Mouse (Mus musculus): ENCODE results near the gene Ddit4l. TPM values are rescaled to one million over a fixed set of nuclear protein-coding genes. Genes with fewer than 3 reads are reported as not detected.
"Not testable (repeated sequence)": the region's sequence is repeated elsewhere in the genome, so short reads cannot be mapped to it uniquely, and the experiment has no call there.

The Ddit4l gene
- polyA plus RNA-seq (2015; fragmentation: Nextera tagmentation; extraction: Ambion mirVana), result 6.5 and 7.7 TPM in 2 replicates

DNA sequence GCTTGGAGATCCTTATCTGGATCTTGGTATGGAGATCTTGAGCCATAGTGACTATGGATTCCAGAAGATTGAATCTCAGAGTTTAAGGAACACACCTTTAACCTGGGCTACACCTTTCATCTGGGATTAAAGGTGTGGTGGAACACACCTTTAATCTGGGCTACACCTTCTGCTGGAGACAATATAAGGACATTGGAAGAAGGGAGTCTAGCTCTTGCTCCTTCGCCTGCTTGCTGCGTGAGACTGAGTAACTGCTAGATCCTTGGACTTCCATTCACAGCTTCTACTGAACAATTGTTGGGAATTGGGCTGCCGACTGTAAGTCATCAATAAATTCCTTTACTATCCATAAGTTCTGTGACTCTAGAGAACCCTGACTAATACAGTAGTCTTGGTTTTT lies at the start of gene Ddit4l:
Gene Ddit4l, plus strand, starts transcription at position 301 of the 400 bp plus-strand sequence.
- 98% methylated on average over 3 of the region's 3 CpGs for WGBS

DNA sequence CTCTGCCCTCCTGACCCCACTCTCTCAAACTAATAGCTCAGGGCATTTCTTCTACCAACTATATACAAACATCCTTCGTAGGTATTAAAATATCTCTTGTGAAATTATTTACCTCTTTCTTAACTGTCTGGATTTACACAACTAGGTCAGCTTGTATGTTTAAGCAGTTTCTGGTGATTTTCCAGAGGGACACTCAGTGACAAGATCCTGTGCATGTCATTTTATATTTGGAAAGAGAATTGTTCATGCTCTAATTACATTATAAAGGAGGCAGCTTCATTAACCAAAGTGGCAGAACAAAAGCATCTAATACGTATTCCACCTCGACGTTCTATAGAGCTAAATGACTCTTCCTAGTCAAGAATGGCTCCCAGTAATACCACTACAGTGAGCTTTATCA lies 45.3 kb upstream of the Ddit4l start:
- H3K36me3 ChIP-seq (ENCODE audit: control insufficient read depth, insufficient read depth, low read length), result no peaks in the 10 kb centered on the region
- no peak overlapping the region for H3K4me2 ChIP-seq (ENCODE audit: low read length)
- no peak overlapping the region for H3K27ac ChIP-seq (ENCODE audit: low read length)
- no peaks in the 10 kb centered on the region for H3K9me3 ChIP-seq (replicated peaks; ENCODE audit: control insufficient read depth, low read length, poor library complexity, severe bottlenecking)
- ATAC-seq, result no peak
- 76% methylated on average over 4 of the region's 4 CpGs for WGBS
- H3K4me1 ChIP-seq (ENCODE audit: control insufficient read depth, insufficient read depth, low read length), result no peaks in the 10 kb centered on the region
- H3K4me3 ChIP-seq (ENCODE audit: low read depth, low read length), result no peak overlapping the region
- H3K9ac ChIP-seq (ENCODE audit: low read depth, low read length), result no peak overlapping the region
- no peaks in the 10 kb centered on the region for H3K27me3 ChIP-seq (ENCODE audit: control insufficient read depth, insufficient read depth, low read depth, low read length)

More for the DNA sequence above, at the start of gene Ddit4l:
- not testable (repeated sequence) for H3K27me3 ChIP-seq (ENCODE audit: control insufficient read depth, insufficient read depth, low read depth, low read length); H3K36me3 ChIP-seq (ENCODE audit: control insufficient read depth, insufficient read depth, low read length); H3K4me2 ChIP-seq (ENCODE audit: low read length); H3K4me3 ChIP-seq (ENCODE audit: low read depth, low read length); H3K9me3 ChIP-seq (replicated peaks; ENCODE audit: control insufficient read depth, low read length, poor library complexity, severe bottlenecking); ATAC-seq; H3K27ac ChIP-seq (ENCODE audit: low read length); H3K9ac ChIP-seq (ENCODE audit: low read depth, low read length)
- H3K4me1 ChIP-seq (ENCODE audit: control insufficient read depth, insufficient read depth, low read length), result peaks cover 15% of the 10 kb centered on the region; the same call in 1 of the 2 replicates

DNA sequence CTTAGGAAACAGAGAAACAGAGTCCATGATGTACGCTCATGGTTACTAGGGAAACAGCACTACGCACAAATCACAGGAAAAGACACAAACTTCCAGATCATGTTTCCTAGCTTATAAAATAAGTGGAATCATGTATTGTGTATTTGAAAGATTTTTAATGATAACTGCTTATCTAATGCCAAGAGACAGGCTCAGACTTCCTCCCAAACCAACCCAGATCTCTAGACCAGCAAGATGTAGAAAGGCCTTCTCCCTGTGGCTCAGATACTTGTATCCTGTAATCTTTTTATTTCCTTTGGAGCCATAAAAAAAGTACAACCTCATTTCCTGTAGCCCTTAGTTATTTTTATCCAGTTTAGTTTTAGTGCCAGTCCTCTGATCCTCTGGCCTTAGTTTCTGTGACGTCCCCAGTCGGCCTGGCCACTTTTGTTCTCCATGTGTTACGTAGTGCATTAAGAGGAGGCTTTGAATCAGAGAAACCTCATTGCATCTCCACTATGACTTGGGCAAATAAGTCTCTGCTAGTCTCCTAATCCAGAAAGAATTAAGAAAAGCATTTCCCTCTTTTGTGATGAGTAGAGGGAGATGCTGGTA lies 34.9 kb upstream of the Ddit4l start:
- H3K27me3 ChIP-seq (ENCODE audit: control insufficient read depth, insufficient read depth, low read depth, low read length), result no peaks in the 10 kb centered on the region
- H3K36me3 ChIP-seq (ENCODE audit: control insufficient read depth, insufficient read depth, low read length), result no peaks in the 10 kb centered on the region
- no peak overlapping the region for H3K27ac ChIP-seq (ENCODE audit: low read length)
- WGBS, result 86% methylated on average over 5 of the region's 5 CpGs
- no peak overlapping the region for H3K9ac ChIP-seq (ENCODE audit: low read depth, low read length)
- ATAC-seq, result no peak
- H3K4me1 ChIP-seq (ENCODE audit: control insufficient read depth, insufficient read depth, low read length), result no peaks in the 10 kb centered on the region
- H3K9me3 ChIP-seq (replicated peaks; ENCODE audit: control insufficient read depth, low read length, poor library complexity, severe bottlenecking), result no peaks in the 10 kb centered on the region
- no peak overlapping the region for H3K4me3 ChIP-seq (ENCODE audit: low read depth, low read length)
- H3K4me2 ChIP-seq (ENCODE audit: low read length), result no peak overlapping the region

DNA sequence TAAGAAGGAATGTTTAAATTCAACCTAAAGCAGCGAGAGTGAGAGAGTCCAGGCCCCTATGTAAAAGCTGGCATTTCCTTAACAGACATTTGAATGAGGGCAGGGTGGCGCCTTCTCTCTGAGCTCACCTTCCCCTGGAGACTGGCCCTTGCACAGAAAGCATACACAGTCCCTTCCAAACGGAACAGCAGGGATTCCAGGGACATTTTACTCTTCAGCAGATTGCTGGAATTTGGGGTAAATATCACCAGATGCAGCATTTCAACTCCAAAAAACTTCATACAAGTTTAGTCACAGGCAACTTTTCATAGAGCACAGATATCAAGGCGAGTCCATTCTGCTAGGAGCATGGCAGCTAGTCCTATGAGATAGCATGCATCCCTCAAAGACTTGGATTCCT lies 31.6 kb upstream of the Ddit4l start:
- no peak overlapping the region for H3K9ac ChIP-seq (ENCODE audit: low read depth, low read length)
- H3K36me3 ChIP-seq (ENCODE audit: control insufficient read depth, insufficient read depth, low read length), result no peaks in the 10 kb centered on the region
- no peak overlapping the region for H3K27ac ChIP-seq (ENCODE audit: low read length)
- no peak overlapping the region for H3K4me2 ChIP-seq (ENCODE audit: low read length)
- H3K9me3 ChIP-seq (replicated peaks; ENCODE audit: control insufficient read depth, low read length, poor library complexity, severe bottlenecking), result no peaks in the 10 kb centered on the region
- no peaks in the 10 kb centered on the region for H3K27me3 ChIP-seq (ENCODE audit: control insufficient read depth, insufficient read depth, low read depth, low read length)
- ATAC-seq, result no peak
- WGBS, result 76% methylated on average over 4 of the region's 4 CpGs
- H3K4me1 ChIP-seq (ENCODE audit: control insufficient read depth, insufficient read depth, low read length), result peaks cover 5% of the 10 kb centered on the region
- no peak overlapping the region for H3K4me3 ChIP-seq (ENCODE audit: low read depth, low read length)

DNA sequence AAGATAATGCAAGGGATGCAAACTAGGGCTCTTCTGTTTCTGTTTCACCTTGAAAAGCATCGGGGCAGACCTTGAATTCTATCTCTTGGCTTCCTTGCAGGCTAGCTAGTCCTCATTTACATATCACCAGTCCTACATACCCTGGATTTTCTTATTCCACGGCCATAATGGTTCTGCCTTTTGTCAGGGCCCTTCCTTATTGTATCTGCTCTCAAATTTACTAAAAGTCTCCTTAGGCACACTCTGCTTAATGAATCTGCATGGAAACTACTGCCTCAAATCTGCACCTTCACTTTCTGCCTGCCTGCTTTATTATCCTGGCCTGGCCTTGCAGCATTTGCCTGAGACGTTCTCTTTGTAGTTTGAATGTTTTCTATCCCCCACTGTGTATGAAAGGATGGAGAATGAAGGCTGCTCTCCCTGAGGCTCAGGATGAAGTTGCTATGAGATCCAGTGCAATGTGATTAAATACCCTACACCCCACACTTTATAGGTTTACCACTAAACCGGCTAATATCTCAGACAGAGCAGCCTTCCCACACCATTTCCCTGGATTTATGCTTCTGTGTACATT lies 27.0 kb upstream of the Ddit4l start:
- H3K36me3 ChIP-seq (ENCODE audit: control insufficient read depth, insufficient read depth, low read length), result no peaks in the 10 kb centered on the region
- 16% methylated on average over 4 of the region's 4 CpGs for whole genome bisulfite sequencing
- H3K4me2 ChIP-seq (ENCODE audit: low read length), result no peak overlapping the region
- peak overlapping the region; percentile 1; the same call in 1 of the 2 replicates for H3K27ac ChIP-seq (ENCODE audit: low read length)
- no peaks in the 10 kb centered on the region for H3K27me3 ChIP-seq (ENCODE audit: control insufficient read depth, insufficient read depth, low read depth, low read length)
- ATAC-seq, result peak; percentile 77
- H3K4me3 ChIP-seq (ENCODE audit: low read depth, low read length), result no peak overlapping the region
- H3K9ac ChIP-seq (ENCODE audit: low read depth, low read length), result no peak overlapping the region
- peaks cover 5% of the 10 kb centered on the region for H3K4me1 ChIP-seq (ENCODE audit: control insufficient read depth, insufficient read depth, low read length)
- H3K9me3 ChIP-seq (replicated peaks; ENCODE audit: control insufficient read depth, low read length, poor library complexity, severe bottlenecking), result no peaks in the 10 kb centered on the region

DNA sequence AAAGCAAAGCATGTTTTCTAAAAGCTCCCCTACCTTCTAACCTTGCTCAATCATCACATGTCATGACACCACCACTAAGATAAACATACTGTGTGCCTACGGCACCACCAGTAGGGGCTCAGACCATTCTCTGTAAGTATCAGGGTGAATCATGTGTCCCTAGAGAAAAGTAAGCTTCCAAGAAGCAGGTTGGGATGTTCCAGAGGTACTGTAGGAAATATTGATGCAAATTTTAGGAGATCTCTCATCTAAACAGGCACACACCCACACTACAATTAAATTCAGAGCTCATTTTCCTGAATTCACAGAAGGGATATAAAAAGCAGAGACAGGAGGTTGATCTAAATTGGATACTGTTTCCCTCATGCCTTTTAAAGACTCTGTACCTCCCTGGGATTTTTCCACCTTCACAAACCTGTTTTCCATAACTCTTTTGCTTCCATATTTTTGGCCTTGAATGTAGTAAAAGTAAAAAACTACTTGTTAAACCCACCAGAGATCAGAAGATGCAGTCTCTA lies 12.4 kb upstream of the Ddit4l start:
- WGBS, result 79% methylated on average over 1 of the region's 1 CpGs
- no peaks in the 10 kb centered on the region for H3K36me3 ChIP-seq (ENCODE audit: control insufficient read depth, insufficient read depth, low read length)
- no peaks in the 10 kb centered on the region for H3K9me3 ChIP-seq (replicated peaks; ENCODE audit: control insufficient read depth, low read length, poor library complexity, severe bottlenecking)
- H3K4me1 ChIP-seq (ENCODE audit: control insufficient read depth, insufficient read depth, low read length), result no peaks in the 10 kb centered on the region
- no peak overlapping the region for H3K27ac ChIP-seq (ENCODE audit: low read length)
- ATAC-seq, result no peak
- H3K9ac ChIP-seq (ENCODE audit: low read depth, low read length), result no peak overlapping the region
- H3K27me3 ChIP-seq (ENCODE audit: control insufficient read depth, insufficient read depth, low read depth, low read length), result no peaks in the 10 kb centered on the region
- no peak overlapping the region for H3K4me2 ChIP-seq (ENCODE audit: low read length)
- no peak overlapping the region for H3K4me3 ChIP-seq (ENCODE audit: low read depth, low read length)

DNA sequence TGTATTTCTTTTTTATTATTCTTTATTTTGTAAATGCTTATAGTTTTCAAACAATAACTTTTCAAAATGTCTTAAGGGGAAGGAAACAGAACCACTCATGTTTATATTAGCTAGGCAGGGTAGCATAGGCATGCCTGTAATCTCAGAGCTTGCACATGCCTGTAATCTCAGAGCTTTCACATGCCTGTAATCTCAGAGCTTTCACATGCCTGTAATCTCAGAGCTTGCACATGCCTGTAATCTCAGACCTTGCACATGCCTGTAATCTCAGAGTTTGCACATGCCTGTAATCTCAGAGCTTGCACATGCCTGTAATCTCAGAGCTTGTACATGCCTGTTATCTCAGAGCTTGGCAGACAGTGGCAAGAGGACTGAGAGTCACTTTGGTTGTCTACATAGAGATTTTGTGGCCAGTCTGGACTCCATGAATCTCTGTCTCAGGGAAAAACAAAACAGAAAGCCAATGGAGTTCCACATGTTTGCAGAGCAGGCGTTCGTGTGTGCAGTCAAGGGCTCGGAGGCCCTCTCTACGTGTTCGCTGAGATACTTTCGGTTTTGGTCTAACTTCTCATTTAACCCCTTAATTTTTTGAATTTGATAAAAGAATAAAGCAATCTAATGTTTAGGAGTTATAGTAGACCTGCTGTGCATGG lies 10.8 kb upstream of the Ddit4l start:
- no peaks in the 10 kb centered on the region for H3K9me3 ChIP-seq (replicated peaks; ENCODE audit: control insufficient read depth, low read length, poor library complexity, severe bottlenecking)
- H3K4me2 ChIP-seq (ENCODE audit: low read length), result no peak overlapping the region
- no peak overlapping the region for H3K27ac ChIP-seq (ENCODE audit: low read length)
- no peaks in the 10 kb centered on the region for H3K4me1 ChIP-seq (ENCODE audit: control insufficient read depth, insufficient read depth, low read length)
- no peaks in the 10 kb centered on the region for H3K36me3 ChIP-seq (ENCODE audit: control insufficient read depth, insufficient read depth, low read length)
- no peak overlapping the region for H3K9ac ChIP-seq (ENCODE audit: low read depth, low read length)
- ATAC-seq, result no peak
- no peak overlapping the region for H3K4me3 ChIP-seq (ENCODE audit: low read depth, low read length)
- H3K27me3 ChIP-seq (ENCODE audit: control insufficient read depth, insufficient read depth, low read depth, low read length), result no peaks in the 10 kb centered on the region
- WGBS, result 94% methylated on average over 6 of the region's 6 CpGs

DNA sequence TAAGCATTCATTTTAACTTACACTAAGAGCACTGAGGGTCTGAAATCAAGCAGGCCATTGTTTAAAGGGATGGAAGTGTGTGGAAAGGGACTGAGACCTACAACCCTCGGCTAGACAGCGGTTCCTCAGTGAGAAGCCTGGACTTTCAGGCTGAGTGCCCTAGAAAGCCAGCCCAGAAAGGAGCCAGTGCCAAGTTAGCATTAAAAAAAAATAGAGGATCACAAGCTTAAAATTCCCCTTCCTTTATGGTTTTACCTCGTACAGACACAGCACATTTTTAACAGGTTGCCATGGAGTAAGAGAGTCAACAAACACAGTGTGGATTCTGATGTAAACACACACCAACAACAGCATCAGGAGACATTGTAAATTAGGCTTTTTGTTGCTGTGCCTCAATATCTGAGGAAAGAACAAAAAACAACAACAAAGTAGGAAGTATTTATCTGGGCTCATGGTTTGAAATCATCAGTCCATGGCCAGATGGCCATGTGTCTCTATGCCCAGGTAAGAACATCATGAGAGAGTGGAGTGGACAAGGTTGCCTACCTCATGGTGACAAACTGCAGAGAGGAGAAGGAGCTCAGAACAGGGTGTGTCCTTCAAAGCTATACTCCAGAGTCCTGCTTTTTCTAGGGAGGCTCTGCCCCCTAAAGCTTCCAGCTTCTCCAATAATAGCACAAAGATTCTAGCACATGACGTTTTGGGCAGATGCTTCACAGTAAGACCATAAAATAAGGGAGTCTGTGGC lies 10.1 kb upstream of the Ddit4l start:
- Histone ChIP-seq H3K4me2 (ENCODE audit: low read length) (no peak overlapping the region), H3K9me3 (replicated peaks; ENCODE audit: control insufficient read depth, low read length, poor library complexity, severe bottlenecking) (no peaks in the 10 kb centered on the region), H3K9ac (ENCODE audit: low read depth, low read length) (no peak overlapping the region), H3K27me3 (ENCODE audit: control insufficient read depth, insufficient read depth, low read depth, low read length) (no peaks in the 10 kb centered on the region), H3K4me3 (ENCODE audit: low read depth, low read length) (no peak overlapping the region), H3K36me3 (ENCODE audit: control insufficient read depth, insufficient read depth, low read length) (no peaks in the 10 kb centered on the region), H3K4me1 (ENCODE audit: control insufficient read depth, insufficient read depth, low read length) (no peaks in the 10 kb centered on the region), H3K27ac (ENCODE audit: low read length) (no peak overlapping the region)
- 67% methylated on average over 4 of the region's 4 CpGs for WGBS
- no peak for ATAC-seq
